Mouse (Mus musculus) intestine, embryonic 15.5 days (tissue): ENCODE measurements around the gene Alb. TPM values are rescaled to one million over a fixed set of nuclear protein-coding genes. Genes with fewer than 3 reads are reported as not detected.

Experiments
- ATAC-seq: fragments of 200-750 bp; cut with Nextera tagmentation; 2 replicates; pipeline ENCODE4 v1.8.0; 2017; ENCODE audit warnings: moderate TSS enrichment, moderate library complexity
- H3K27ac ChIP-seq: fragments of 300-500 bp; sonication (generic); 2 replicates; pipeline ENCODE4 v1.5.1; 2015; ENCODE audit warnings: mild to moderate bottlenecking, inconsistent platforms
- H3K27me3 ChIP-seq: fragments of 300-500 bp; sonication (generic); replicated peaks from 2 replicates; pipeline ENCODE4 v1.6.1; 2015; ENCODE audit warnings: inconsistent platforms
- H3K36me3 ChIP-seq: fragments of 300-500 bp; sonication (generic); 2 replicates; pipeline ENCODE4 v1.6.1; 2015; ENCODE audit warnings: inconsistent platforms
- H3K4me1 ChIP-seq: fragments of 300-500 bp; sonication (generic); replicated peaks from 2 replicates; pipeline ENCODE4 v1.6.1; 2015; ENCODE audit warnings: inconsistent platforms
- H3K4me2 ChIP-seq: fragments of 300-500 bp; sonication (generic); replicated peaks from 2 replicates; pipeline ENCODE4 v1.6.1; 2015; ENCODE audit warnings: mild to moderate bottlenecking, inconsistent platforms
- H3K4me3 ChIP-seq: fragments of 300-500 bp; sonication (generic); replicated peaks from 2 replicates; pipeline ENCODE4 v1.5.1; 2015; ENCODE audit warnings: inconsistent platforms
- H3K9ac ChIP-seq: fragments of 300-500 bp; sonication (generic); 2 replicates; pipeline ENCODE4 v1.6.1; 2015; ENCODE audit warnings: inconsistent platforms
- H3K9me3 ChIP-seq: fragments of 300-500 bp; sonication (generic); 2 replicates; pipeline ENCODE4 v1.6.1; 2016; ENCODE audit warnings: inconsistent platforms
- WGBS: fragments of 180-500 bp; shearing (Covaris S2); methylation state at CpG from one replicate; pipeline ENCODE4 v1.1.7; 2015; 5-methylcytosine and 5-hydroxymethylcytosine counted together
- polyA plus RNA-seq: library from polyadenylated mRNA; unstranded; fragments of >200 nt; fragmentation: Nextera tagmentation; extraction: Ambion mirVana; gene quantifications from 2 replicates; pipeline ENCODE4 v1.2.1, GENCODE M21; 2015

Gene Alb
- polyA plus RNA-seq, 1 experiment from 2014 or later: 51.4 TPM

DNA sequence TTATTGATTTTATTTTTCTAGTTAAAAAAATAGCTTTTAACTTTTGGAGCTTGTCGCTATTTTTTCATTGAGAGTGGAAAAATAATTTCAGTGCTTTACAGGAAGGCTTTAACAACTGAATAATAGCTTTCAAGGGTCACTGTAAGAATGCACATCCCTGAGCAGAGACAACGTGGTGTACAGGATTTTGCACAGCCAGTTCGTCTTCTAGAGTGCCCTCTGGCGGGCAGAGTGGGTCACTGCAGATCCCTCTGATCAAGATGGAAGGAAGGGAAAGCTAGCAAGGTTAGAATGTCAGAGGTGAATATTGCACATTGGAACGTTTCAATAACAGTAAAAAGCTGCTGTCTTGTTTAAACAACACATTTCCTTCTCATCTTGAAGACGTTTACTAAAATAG lies 40.0 kb downstream of the Alb start:
- no peaks in the 10 kb centered on the region for H3K27me3 ChIP-seq
- H3K4me3 ChIP-seq: no peak overlapping the region
- no peak overlapping the region for H3K4me2 ChIP-seq
- H3K36me3 ChIP-seq: no peaks in the 10 kb centered on the region
- peak; percentile 67 for ATAC-seq
- H3K27ac ChIP-seq: no peak overlapping the region
- no peaks in the 10 kb centered on the region for H3K4me1 ChIP-seq
- no peaks in the 10 kb centered on the region for H3K9me3 ChIP-seq
- H3K9ac ChIP-seq: no peak overlapping the region
- 5% methylated on average over 6 of the region's 6 CpGs for WGBS

DNA sequence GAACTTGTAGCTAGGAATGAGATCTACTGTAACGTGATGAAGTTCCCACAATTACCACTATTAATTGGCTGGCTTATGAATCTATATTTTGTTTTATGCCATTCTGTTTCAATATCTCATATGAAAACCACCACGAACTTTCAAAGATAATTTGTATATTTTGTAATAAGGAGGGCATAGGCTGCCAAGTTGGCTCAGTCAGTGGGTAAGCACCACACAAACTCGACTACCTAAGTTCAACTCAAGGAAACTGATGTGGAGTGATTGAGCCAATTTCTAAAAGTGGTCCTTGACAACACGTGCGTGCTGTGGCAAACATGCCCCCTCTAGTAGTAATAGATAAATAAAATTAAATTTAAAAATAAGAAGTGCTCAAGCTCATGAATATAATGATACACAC lies 41.1 kb downstream of the Alb start:
- H3K36me3 ChIP-seq: no peaks in the 10 kb centered on the region
- H3K4me3 ChIP-seq: no peak overlapping the region
- no peak overlapping the region for H3K4me2 ChIP-seq
- H3K9me3 ChIP-seq: no peaks in the 10 kb centered on the region
- WGBS: 87% methylated on average over 5 of the region's 5 CpGs
- no peaks in the 10 kb centered on the region for H3K4me1 ChIP-seq
- no peak overlapping the region for H3K9ac ChIP-seq
- no peak overlapping the region for H3K27ac ChIP-seq
- ATAC-seq: no peak
- no peaks in the 10 kb centered on the region for H3K27me3 ChIP-seq

- ATAC-seq: no peak
- Histone ChIP-seq H3K9me3 (no peaks in the 10 kb centered on the region), H3K9ac (no peak overlapping the region), H3K4me2 (no peak overlapping the region), H3K4me3 (no peak overlapping the region), H3K36me3 (no peaks in the 10 kb centered on the region), H3K4me1 (no peaks in the 10 kb centered on the region), H3K27me3 (no peaks in the 10 kb centered on the region), H3K27ac (no peak overlapping the region)
- 75% methylated on average over 11 of the region's 11 CpGs for whole genome bisulfite sequencing
Measured at GRCm38 (mm10) chr5:90504742-90505141, 44.0 kb downstream of the Alb start.

DNA sequence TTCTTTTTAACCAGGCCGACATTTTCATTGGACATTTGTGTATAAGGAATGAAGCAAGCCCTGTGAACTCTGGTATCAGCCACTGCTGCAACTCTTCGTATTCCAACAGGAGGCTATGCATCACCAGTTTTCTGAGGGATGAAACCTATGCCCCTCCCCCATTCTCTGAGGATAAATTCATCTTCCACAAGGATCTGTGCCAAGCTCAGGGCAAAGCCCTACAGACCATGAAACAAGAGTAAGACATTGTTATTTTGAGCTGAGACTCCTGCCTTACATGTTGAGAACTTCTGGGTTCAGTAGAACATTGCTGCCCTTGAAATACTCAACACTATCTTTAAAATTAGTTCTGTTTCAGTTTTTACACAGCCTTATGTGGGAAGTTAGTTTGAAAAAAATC lies 45.8 kb downstream of the Alb start:
- Histone ChIP-seq H3K4me3 (no peak overlapping the region), H3K27ac (no peak overlapping the region), H3K9me3 (no peaks in the 10 kb centered on the region), H3K27me3 (no peaks in the 10 kb centered on the region), H3K4me2 (no peak overlapping the region), H3K9ac (no peak overlapping the region), H3K36me3 (no peaks in the 10 kb centered on the region), H3K4me1 (no peaks in the 10 kb centered on the region)
- no peak for ATAC-seq
- 75% methylated on average over 2 of the region's 2 CpGs for WGBS

DNA sequence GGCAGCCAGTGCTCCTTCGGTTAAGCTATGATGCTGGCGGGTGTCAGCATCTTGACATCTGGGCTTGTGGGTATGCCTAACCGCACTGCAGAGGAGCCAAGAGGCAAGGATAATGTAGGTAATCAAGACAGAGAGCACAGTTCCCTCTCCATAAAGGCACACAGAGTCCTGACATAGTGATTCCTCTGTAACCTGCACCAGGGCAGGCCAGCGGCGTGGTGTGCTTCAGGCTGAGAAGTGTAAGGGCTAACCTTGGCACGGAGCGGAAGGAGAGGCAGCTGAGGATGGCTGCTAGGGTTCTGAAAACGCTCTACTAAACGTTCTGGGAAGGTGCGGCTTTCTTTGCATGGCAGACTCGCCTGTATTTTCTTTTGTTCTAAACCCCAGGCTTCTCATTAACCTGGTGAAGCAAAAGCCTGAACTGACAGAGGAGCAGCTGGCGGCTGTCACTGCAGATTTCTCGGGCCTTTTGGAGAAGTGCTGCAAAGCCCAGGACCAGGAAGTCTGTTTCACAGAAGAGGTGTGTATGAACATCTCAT lies 46.8 kb downstream of the Alb start:
- 69% methylated on average over 13 of the region's 13 CpGs for WGBS
- Histone ChIP-seq H3K27me3 (no peaks in the 10 kb centered on the region), H3K36me3 (no peaks in the 10 kb centered on the region), H3K27ac (no peak overlapping the region), H3K9ac (no peak overlapping the region), H3K9me3 (no peaks in the 10 kb centered on the region), H3K4me1 (no peaks in the 10 kb centered on the region), H3K4me3 (no peak overlapping the region), H3K4me2 (no peak overlapping the region)
- ATAC-seq: 0 out of 2 replicates have a peak, but pooled peaks have one; percentile 23

DNA sequence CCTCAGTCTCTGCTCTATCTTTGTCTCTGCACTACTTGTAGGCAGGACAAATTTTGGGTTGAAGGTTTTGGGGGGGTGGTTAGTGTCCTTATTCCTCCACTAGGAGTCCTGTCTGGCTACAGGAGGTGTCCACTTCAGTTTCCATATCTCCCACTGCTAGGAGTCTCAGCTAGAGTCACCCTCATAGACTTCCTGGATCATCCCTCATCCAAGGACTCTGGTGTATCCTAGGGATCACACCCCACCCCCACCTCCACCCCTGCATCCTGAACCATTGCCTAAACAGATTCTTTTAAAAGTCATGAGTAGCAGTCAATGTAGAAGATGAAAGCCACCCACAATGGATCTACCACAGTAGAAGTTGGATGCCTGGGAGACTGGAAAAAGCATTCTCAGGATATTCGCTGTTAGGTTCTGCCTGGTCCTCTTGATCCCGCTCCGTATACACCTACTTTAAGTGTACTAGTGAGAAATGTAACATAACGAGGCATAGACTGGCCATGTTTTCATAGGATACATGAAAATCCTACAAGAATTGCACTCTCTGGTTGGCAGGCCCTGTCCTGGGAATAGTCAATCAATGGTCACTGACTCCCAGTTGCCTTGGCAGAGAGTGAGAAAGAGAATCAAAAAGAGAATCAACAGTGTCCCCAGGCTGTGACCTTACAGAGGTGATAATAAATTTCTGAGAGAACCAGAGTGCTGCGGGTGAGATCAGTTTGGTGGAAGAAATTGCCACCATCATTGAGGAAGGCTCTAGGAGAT lies 49.3 kb downstream of the Alb start:
- no peak overlapping the region for H3K4me3 ChIP-seq
- H3K36me3 ChIP-seq: no peaks in the 10 kb centered on the region
- 91% methylated on average over 5 of the region's 5 CpGs for WGBS
- H3K4me2 ChIP-seq: no peak overlapping the region
- no peak overlapping the region for H3K27ac ChIP-seq
- H3K4me1 ChIP-seq: no peaks in the 10 kb centered on the region
- no peak for ATAC-seq
- H3K27me3 ChIP-seq: no peaks in the 10 kb centered on the region
- no peak overlapping the region for H3K9ac ChIP-seq
- no peaks in the 10 kb centered on the region for H3K9me3 ChIP-seq

DNA sequence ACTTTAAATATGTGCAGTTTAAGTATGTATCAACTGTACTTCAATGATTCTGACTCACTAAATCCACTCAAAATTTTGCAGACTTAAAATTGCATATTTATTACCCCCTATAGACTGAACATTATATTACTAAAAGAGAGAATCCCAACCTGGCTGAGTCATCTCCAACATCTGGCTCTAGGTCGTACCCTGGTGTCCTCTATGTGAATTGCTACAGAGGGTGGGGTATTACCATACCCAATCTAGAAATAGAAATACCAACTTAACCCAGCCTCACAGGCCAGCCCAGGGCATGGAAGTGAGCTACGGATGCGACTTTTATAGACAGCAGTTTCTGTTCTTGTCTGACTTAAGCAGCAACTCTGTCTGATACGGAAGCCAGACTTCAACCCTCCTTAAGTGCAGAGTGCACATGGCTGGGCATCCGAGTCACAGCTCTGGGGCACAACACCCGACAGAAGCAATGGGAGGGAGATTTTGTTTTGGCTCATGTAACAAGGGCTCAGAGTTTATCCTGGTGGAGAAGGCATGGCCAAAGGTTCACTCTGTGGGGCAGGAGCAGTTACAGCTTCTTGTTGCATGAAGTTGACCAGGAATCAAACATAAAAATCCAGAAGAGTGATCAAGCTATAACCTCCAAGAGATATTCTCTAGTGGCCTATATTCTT lies 51.7 kb downstream of the Alb start:
- H3K4me2 ChIP-seq: no peak overlapping the region
- no peak overlapping the region for H3K27ac ChIP-seq
- H3K9me3 ChIP-seq: no peaks in the 10 kb centered on the region
- 72% methylated on average over 6 of the region's 6 CpGs for WGBS
- H3K27me3 ChIP-seq: no peaks in the 10 kb centered on the region
- H3K4me3 ChIP-seq: no peak overlapping the region
- no peak overlapping the region for H3K9ac ChIP-seq
- H3K4me1 ChIP-seq: no peaks in the 10 kb centered on the region
- ATAC-seq: no peak
- no peaks in the 10 kb centered on the region for H3K36me3 ChIP-seq

GRCm38 (mm10) chr5:90515561-90515960 lies 54.9 kb downstream of the Alb start:
- Histone ChIP-seq H3K4me3 (no peak overlapping the region), H3K27ac (no peak overlapping the region), H3K9ac (no peak overlapping the region), H3K27me3 (no peaks in the 10 kb centered on the region), H3K4me1 (no peaks in the 10 kb centered on the region), H3K9me3 (no peaks in the 10 kb centered on the region), H3K4me2 (no peak overlapping the region), H3K36me3 (no peaks in the 10 kb centered on the region)
- no peak for ATAC-seq
- 83% methylated on average over 6 of the region's 6 CpGs for WGBS

- no peaks in the 10 kb centered on the region for H3K9me3 ChIP-seq
- no peaks in the 10 kb centered on the region for H3K27me3 ChIP-seq
- WGBS: 66% methylated on average over 6 of the region's 6 CpGs
- H3K4me2 ChIP-seq: peak within 1 kb of the TSS; percentile 34
- H3K36me3 ChIP-seq: no peaks in the 10 kb centered on the region
- H3K9ac ChIP-seq: no peak within 1 kb of the TSS
- H3K4me3 ChIP-seq: no peak within 1 kb of the TSS
- peak; percentile 90 for ATAC-seq
- no peaks in the 10 kb centered on the region for H3K4me1 ChIP-seq
- peak within 1 kb of the TSS; percentile 76 for H3K27ac ChIP-seq
Measured at GRCm38 (mm10) chr5:90518356-90519100, 57.8 kb downstream of the Alb start, which contains the start of gene Afm. Gene Afm (plus strand): TSS chr5:90518932.

Other genes starting within 250 kb of the Alb start
- gene Cox18, start 236.9 kb upstream of the Alb start, polyA plus RNA-seq: 30.3 TPM in 2 replicates
- 23.1 and 23.2 TPM in 2 replicates for gene Ankrd17, start 94.3 kb upstream of the Alb start, polyA plus RNA-seq
- 5.5 and 6.6 TPM in 2 replicates for gene Gm9958, start 93.7 kb upstream of the Alb start, polyA plus RNA-seq
- 175 and 235 TPM in 2 replicates for gene Afp, start 29.8 kb downstream of the Alb start, polyA plus RNA-seq
- 9.4 and 10.7 TPM in 2 replicates for gene Afm, start 58.0 kb downstream of the Alb start, polyA plus RNA-seq
- gene 5830473C10Rik, start 100.2 kb downstream of the Alb start, polyA plus RNA-seq: 0.06 TPM in 1 of 2 replicates, not detected in the other
- gene Rassf6, start 179.8 kb downstream of the Alb start, polyA plus RNA-seq: 26.9 and 29.0 TPM in 2 replicates